Mouse (Mus musculus) intestine, embryonic 15.5 days (tissue): Measurements from ENCODE around the gene Galnt17. TPM values are rescaled to one million over a fixed set of nuclear protein-coding genes. Genes with fewer than 3 reads are reported as not detected.

Experiments
- ATAC-seq: fragments of 200-750 bp; cut with Nextera tagmentation; 2 replicates; pipeline ENCODE4 v1.8.0; 2017; ENCODE audit warnings: moderate TSS enrichment, moderate library complexity
- H3K27ac ChIP-seq: fragments of 300-500 bp; sonication (generic); 2 replicates; pipeline ENCODE4 v1.5.1; 2015; ENCODE audit warnings: mild to moderate bottlenecking, inconsistent platforms
- H3K27me3 ChIP-seq: fragments of 300-500 bp; sonication (generic); replicated peaks from 2 replicates; pipeline ENCODE4 v1.6.1; 2015; ENCODE audit warnings: inconsistent platforms
- H3K36me3 ChIP-seq: fragments of 300-500 bp; sonication (generic); 2 replicates; pipeline ENCODE4 v1.6.1; 2015; ENCODE audit warnings: inconsistent platforms
- H3K4me1 ChIP-seq: fragments of 300-500 bp; sonication (generic); replicated peaks from 2 replicates; pipeline ENCODE4 v1.6.1; 2015; ENCODE audit warnings: inconsistent platforms
- H3K4me2 ChIP-seq: fragments of 300-500 bp; sonication (generic); replicated peaks from 2 replicates; pipeline ENCODE4 v1.6.1; 2015; ENCODE audit warnings: mild to moderate bottlenecking, inconsistent platforms
- H3K4me3 ChIP-seq: fragments of 300-500 bp; sonication (generic); replicated peaks from 2 replicates; pipeline ENCODE4 v1.5.1; 2015; ENCODE audit warnings: inconsistent platforms
- H3K9ac ChIP-seq: fragments of 300-500 bp; sonication (generic); 2 replicates; pipeline ENCODE4 v1.6.1; 2015; ENCODE audit warnings: inconsistent platforms
- H3K9me3 ChIP-seq: fragments of 300-500 bp; sonication (generic); 2 replicates; pipeline ENCODE4 v1.6.1; 2016; ENCODE audit warnings: inconsistent platforms
- WGBS: fragments of 180-500 bp; shearing (Covaris S2); methylation state at CpG from one replicate; pipeline ENCODE4 v1.1.7; 2015; 5-methylcytosine and 5-hydroxymethylcytosine counted together
- polyA plus RNA-seq: library from polyadenylated mRNA; unstranded; fragments of >200 nt; fragmentation: Nextera tagmentation; extraction: Ambion mirVana; gene quantifications from 2 replicates; pipeline ENCODE4 v1.2.1, GENCODE M21; 2015

The Galnt17 gene
- polyA plus RNA-seq, 1 experiment from 2014 or later: 0.68 TPM

DNA sequence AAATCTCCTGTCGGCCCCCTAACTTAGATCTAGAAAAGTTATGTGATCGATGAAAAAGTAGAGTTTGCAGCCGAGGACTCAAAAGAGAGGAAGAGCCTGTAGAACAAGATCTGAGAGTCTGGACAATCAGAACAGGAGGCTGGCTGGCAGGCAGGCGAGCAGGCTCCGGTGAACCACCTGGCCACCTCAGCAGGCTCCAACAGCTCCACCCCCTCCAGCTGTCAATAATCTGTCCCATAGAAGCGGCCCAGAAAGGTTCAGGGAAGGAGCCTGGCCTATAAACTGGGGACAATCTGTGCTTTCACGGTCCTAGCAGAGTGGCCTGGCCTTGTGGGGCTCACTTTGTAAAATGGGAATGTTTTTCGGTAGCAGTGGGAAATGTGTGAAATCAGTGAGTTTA, 437.2 kb downstream of the Galnt17 start:
- Histone ChIP-seq H3K4me3 (no peak overlapping the region), H3K4me1 (no peaks in the 10 kb centered on the region), H3K4me2 (no peak overlapping the region), H3K27me3 (no peaks in the 10 kb centered on the region), H3K27ac (no peak overlapping the region), H3K9ac (no peak overlapping the region), H3K9me3 (no peaks in the 10 kb centered on the region; the same call in 1 of the 2 replicates), H3K36me3 (no peaks in the 10 kb centered on the region)
- WGBS: 49% methylated on average over 8 of the region's 8 CpGs
- no peak for ATAC-seq

DNA sequence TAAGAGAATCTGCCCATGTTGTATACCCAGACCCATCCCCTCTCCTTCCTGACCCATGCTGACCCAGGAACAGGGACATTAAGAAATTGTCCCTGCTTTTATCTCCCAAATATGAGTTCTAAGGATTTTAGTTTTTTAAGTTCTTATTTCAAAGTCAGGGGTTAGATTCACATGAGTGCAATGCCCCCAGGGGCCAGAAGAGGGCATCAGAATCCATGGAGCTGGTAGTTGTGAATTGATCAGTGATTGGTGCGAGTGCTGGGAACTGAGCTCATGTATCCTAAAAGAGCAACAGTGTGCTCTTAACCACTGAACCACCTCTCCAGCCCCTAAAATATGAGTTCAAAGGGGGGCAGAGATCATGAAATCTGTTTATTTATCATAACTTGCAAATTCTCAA, 438.4 kb downstream of the Galnt17 start:
- Histone ChIP-seq H3K4me1 (no peaks in the 10 kb centered on the region), H3K36me3 (no peaks in the 10 kb centered on the region), H3K9ac (no peak overlapping the region), H3K4me3 (no peak overlapping the region), H3K27me3 (no peaks in the 10 kb centered on the region), H3K9me3 (no peaks in the 10 kb centered on the region; the same call in 1 of the 2 replicates), H3K27ac (no peak overlapping the region), H3K4me2 (no peak overlapping the region)
- no peak for ATAC-seq
- 78% methylated on average over 1 of the region's 1 CpGs for WGBS

DNA sequence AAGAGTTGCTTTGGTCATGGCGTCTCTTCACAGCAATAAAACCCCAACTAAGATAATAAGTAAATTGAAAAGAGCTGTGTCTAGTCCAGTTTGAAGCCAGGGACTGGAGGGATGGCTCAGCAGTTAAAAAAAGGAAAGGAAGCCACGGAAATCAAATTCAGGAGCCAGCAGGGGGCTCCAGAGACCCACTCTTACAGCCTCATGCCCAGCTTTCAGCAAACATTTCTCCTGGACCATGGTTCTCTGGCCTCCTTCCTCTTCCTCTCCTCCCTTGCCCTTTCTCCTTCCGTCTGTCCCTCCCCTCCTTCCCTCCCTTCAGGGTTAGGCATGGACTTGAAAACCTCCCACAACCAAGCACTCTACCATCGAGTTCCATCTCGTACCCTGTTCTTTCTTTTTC, 446.0 kb downstream of the Galnt17 start:
- no peaks in the 10 kb centered on the region for H3K36me3 ChIP-seq
- no peak overlapping the region for H3K27ac ChIP-seq
- no peak for ATAC-seq
- no peaks in the 10 kb centered on the region for H3K4me1 ChIP-seq
- WGBS: 59% methylated on average over 5 of the region's 5 CpGs
- H3K9me3 ChIP-seq: no peaks in the 10 kb centered on the region
- no peak overlapping the region for H3K4me3 ChIP-seq
- no peaks in the 10 kb centered on the region for H3K27me3 ChIP-seq
- no peak overlapping the region for H3K9ac ChIP-seq
- no peak overlapping the region for H3K4me2 ChIP-seq

DNA sequence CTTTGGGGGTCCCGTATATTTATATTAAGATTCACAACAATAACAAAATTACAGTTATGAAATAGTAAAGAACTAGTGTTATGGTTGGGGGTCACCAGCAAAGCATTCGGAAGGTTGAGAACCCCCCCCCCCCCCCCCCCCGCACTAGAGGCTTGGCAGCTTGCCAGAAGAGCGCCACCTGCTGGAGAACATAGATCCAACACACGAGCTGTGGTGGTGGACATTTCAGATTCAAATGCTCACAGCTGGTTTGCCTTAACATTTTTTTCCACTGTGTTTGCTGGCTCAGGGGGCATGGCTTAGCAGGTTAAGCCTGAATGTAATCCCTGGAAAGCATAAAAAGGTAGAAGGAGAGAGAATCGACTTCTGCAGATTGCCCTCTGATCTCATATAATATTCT, 448.6 kb downstream of the Galnt17 start:
- H3K9me3 ChIP-seq: no peaks in the 10 kb centered on the region
- WGBS: 42% methylated on average over 6 of the region's 6 CpGs
- ATAC-seq: no peak

DNA sequence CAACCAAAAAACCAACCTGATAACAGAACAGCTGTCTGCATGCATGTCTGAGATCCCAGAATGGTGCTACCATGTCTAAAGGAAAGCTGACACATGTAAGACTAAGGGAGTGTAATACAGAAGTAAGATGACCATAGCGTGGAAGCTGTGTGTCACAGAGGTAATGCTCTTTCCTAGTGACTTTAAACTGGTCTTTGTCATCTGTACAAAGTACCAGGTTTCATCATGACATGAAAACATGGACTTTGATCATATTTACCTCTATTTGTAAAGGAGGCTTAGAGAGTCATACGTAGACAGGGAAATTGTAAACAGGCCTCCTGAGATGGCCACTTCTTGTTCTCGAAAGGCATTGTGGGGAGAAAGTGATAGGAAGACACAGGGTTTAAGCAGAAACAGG, 449.6 kb downstream of the Galnt17 start:
- H3K9me3 ChIP-seq: no peaks in the 10 kb centered on the region

More for the DNA sequence above, 448.6 kb downstream of the Galnt17 start:
- Histone ChIP-seq H3K4me3 (no peak overlapping the region), H3K9ac (no peak overlapping the region), H3K36me3 (no peaks in the 10 kb centered on the region), H3K4me2 (no peak overlapping the region), H3K27me3 (no peaks in the 10 kb centered on the region), H3K27ac (no peak overlapping the region), H3K4me1 (no peaks in the 10 kb centered on the region)

DNA sequence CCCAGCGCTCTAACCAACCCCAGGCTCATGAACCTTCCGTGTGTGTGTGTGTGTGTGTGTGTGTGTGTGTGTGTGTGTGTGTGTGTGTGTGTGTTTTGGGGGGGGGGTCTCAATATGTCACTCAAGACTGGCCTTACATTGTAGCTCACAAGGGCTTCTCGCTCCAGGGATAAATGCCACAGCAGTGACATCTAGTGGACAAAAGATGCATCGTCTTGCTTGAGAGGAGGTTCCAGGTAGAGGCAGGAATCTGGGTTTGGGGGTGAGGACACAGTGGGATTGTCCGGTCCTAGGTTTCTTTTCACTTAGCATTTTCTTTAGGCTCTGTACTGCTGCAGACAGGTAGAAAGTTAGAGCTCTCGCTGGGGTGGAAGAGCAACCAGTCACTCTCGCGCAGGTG, 450.1 kb downstream of the Galnt17 start:
- no peak overlapping the region for H3K4me3 ChIP-seq
- 0 out of 2 replicates have a peak, but pooled peaks have one; percentile 43 for ATAC-seq
- H3K4me2 ChIP-seq: no peak overlapping the region
- H3K4me1 ChIP-seq: no peaks in the 10 kb centered on the region
- H3K27ac ChIP-seq: no peak overlapping the region
- WGBS: 24% methylated on average over 8 of the region's 8 CpGs
- no peaks in the 10 kb centered on the region for H3K36me3 ChIP-seq
- H3K9me3 ChIP-seq: no peaks in the 10 kb centered on the region
- no peaks in the 10 kb centered on the region for H3K27me3 ChIP-seq
- no peak overlapping the region for H3K9ac ChIP-seq

More for the DNA sequence above, 449.6 kb downstream of the Galnt17 start:
- 63% methylated on average over 3 of the region's 3 CpGs for WGBS
- H3K4me1 ChIP-seq: no peaks in the 10 kb centered on the region
- ATAC-seq: no peak
- H3K27ac ChIP-seq: no peak overlapping the region
- H3K27me3 ChIP-seq: no peaks in the 10 kb centered on the region
- no peak overlapping the region for H3K4me2 ChIP-seq
- no peaks in the 10 kb centered on the region for H3K36me3 ChIP-seq
- no peak overlapping the region for H3K9ac ChIP-seq
- no peak overlapping the region for H3K4me3 ChIP-seq

DNA sequence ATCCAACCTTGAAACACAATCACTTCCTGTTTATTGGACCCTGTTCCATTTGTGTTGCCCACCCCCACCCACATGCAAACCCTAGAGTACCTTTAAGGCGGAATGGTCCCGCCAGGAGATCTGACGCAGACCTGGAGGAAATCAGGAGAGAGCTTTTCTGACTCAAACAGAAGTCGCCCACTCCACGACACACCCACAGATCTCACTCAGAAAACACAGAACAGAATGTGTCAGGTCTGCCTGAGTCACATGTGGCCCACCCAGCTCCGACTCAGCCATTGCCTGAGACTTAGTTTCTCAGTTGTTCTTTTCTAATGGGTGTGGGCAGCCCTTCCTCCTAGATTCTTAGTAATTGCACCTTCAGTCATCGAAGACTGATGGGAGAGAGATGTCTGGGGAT, 453.9 kb downstream of the Galnt17 start:
- Histone ChIP-seq H3K36me3 (no peaks in the 10 kb centered on the region), H3K9me3 (no peaks in the 10 kb centered on the region), H3K27me3 (no peaks in the 10 kb centered on the region), H3K4me1 (no peaks in the 10 kb centered on the region), H3K4me3 (no peak overlapping the region), H3K9ac (no peak overlapping the region), H3K4me2 (no peak overlapping the region), H3K27ac (no peak overlapping the region)
- 74% methylated on average over 7 of the region's 7 CpGs for WGBS
- no peak for ATAC-seq

DNA sequence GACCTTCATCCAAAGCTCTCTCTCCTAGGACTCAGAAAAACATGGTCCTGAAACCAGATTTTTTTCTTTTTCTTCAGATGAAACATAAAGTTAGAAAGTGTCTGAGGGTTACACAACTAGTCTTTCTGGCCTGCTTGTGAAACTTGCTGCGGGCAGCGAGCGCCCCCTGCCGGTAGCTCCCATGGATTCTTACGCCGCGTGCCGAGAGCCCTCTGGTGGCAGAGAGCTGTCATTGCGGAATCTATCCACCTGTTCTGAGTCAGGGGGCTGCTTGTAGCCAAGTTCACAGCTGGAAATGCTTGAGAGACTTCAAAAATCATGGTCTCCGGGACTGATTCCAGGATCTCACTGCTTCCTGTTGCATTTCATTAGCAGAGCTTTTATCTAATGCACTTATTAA, 454.9 kb downstream of the Galnt17 start:
- H3K4me3 ChIP-seq: no peak overlapping the region
- no peaks in the 10 kb centered on the region for H3K4me1 ChIP-seq
- H3K36me3 ChIP-seq: no peaks in the 10 kb centered on the region
- no peak overlapping the region for H3K4me2 ChIP-seq
- H3K27ac ChIP-seq: no peak overlapping the region
- no peaks in the 10 kb centered on the region for H3K9me3 ChIP-seq
- WGBS: under 1% methylated on average over 10 of the region's 10 CpGs
- no peaks in the 10 kb centered on the region for H3K27me3 ChIP-seq
- ATAC-seq: peak; percentile 39; the same call in 1 of the 2 replicates
- H3K9ac ChIP-seq: no peak overlapping the region

DNA sequence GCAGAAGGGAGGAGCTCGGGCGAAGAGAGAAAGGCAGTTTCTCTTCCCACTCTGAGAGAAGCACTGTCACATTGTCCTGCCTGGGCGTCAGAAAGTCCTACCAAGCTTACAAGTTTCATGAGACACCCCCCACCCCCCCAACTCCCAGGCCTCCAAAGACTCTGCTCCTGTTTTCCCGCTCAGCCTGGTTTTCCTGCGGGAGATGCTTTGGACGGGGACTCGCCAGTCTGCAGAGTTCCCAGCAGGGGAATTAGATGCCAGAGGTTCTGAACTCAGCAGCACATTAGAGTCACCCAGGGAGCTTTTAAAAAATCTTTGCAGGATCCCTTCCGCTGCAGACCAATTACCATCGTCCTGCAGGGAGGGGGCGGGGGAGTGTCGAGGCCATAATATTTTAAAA, 456.1 kb downstream of the Galnt17 start:
- Histone ChIP-seq H3K4me1 (no peaks in the 10 kb centered on the region), H3K9ac (no peak overlapping the region), H3K27me3 (no peaks in the 10 kb centered on the region), H3K27ac (no peak overlapping the region), H3K9me3 (no peaks in the 10 kb centered on the region), H3K4me2 (peak overlapping the region; percentile 43), H3K36me3 (no peaks in the 10 kb centered on the region), H3K4me3 (no peak overlapping the region)
- WGBS: 21% methylated on average over 11 of the region's 11 CpGs
- no peak for ATAC-seq

DNA sequence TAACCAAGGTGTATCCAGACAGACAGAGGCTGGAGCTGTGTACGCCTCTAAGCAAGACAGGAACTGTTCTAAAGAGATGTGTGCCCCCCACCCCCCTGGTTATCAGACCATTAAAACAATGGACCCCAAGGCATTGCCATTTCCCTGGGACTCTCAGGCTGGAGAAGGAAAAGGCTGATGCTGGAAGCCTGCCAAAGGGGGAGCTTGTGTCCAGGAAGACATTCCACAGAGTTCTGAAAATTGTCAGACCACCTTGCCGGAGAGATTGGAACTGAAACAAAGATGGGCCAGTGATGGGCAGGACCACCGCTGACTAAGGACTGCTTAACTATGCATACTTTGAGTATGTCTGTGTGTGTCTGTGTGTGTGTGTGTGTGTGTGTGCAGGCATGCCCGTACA, 458.7 kb downstream of the Galnt17 start:
- Histone ChIP-seq H3K4me1 (no peaks in the 10 kb centered on the region), H3K36me3 (no peaks in the 10 kb centered on the region), H3K9me3 (no peaks in the 10 kb centered on the region), H3K4me2 (no peak overlapping the region), H3K9ac (no peak overlapping the region), H3K27me3 (no peaks in the 10 kb centered on the region), H3K27ac (no peak overlapping the region), H3K4me3 (no peak overlapping the region)
- 0 out of 2 replicates have a peak, but pooled peaks have one; percentile 39 for ATAC-seq
- 34% methylated on average over 4 of the region's 4 CpGs for WGBS

DNA sequence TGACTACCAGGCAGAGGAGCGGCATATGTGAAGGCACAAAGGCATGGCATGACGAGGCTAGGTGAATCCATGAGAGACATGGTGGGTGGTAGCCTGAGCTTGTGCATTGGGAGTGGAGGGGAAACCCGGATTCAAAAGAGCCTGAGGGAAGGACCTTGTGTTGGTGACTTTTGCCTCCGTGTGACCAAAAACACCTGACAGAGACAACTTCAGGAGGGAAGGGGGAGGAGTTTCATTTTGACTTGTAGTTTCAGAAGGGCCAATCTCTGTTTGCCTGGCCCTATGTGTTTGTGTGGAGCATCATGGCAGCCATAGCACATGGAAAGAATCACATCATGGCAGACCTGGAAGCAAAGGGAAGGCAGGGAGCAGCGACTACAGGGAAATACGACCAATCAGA, 459.7 kb downstream of the Galnt17 start:
- Histone ChIP-seq H3K4me2 (no peak overlapping the region), H3K4me3 (no peak overlapping the region), H3K27ac (no peak overlapping the region), H3K9me3 (no peaks in the 10 kb centered on the region), H3K9ac (no peak overlapping the region), H3K27me3 (no peaks in the 10 kb centered on the region), H3K36me3 (no peaks in the 10 kb centered on the region), H3K4me1 (no peaks in the 10 kb centered on the region)
- 81% methylated on average over 6 of the region's 6 CpGs for WGBS
- no peak for ATAC-seq

DNA sequence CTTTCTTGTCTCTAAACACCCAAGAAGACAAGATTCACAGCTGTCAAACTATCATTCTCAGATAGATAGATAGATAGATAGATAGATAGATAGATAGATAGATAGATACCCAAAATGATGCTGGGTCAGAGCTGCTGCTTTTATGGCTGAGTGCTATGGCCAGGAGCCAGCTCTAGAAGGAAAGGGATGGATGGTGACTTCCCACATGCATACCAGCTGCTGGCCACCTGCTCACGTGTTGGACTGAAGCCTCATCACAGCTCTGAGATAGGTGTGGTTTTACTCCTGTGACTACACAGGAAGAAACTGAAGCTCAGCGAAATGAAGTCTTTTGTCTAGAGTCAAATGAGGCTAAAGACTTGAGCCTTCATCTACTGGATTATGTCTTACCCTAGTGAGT, 482.5 kb downstream of the Galnt17 start:
- 83% methylated on average over 2 of the region's 2 CpGs for WGBS
- Histone ChIP-seq H3K4me2 (no peak overlapping the region), H3K9ac (no peak overlapping the region), H3K4me3 (no peak overlapping the region), H3K27ac (no peak overlapping the region), H3K27me3 (no peaks in the 10 kb centered on the region), H3K9me3 (no peaks in the 10 kb centered on the region), H3K4me1 (no peaks in the 10 kb centered on the region), H3K36me3 (no peaks in the 10 kb centered on the region)
- no peak for ATAC-seq
